13 mouse cellular contexts compared by ENCODE assay signal in genomic region chr17:46897221-46897950, GRCm38 (mm10). TPM values are rescaled to one million over a fixed set of nuclear protein-coding genes. Genes with fewer than 3 reads are reported as not detected.
DNase-seq lines count a peak whose midpoint lies in the region; TF ChIP-seq lines count a peak whose summit lies in the region.
"Had no signal": no experiment of that assay in that cellular context is flagged by ENCODE, and none has a peak within 500 bp of the region (broad histone marks: within the 10 kb centered on the region; RNA-seq: fewer than 3 reads in every experiment).

No protein-coding gene starts in this region.

- peaks cover 17% of the 10 kb centered on the region for H3K4me1 ChIP-seq in midbrain, embryonic 10.5 days

- H3K27me3 ChIP-seq in midbrain, embryonic 10.5 days (ENCODE audit: low read depth, poor library complexity, severe bottlenecking) = no peaks in the 10 kb centered on the region
- H3K27me3 ChIP-seq: liver, embryonic 13.5 days had no signal

- H3K4me3 ChIP-seq in gastrocnemius, adult 2 months = no peak overlapping the region
- H3K4me3 ChIP-seq in midbrain, embryonic 10.5 days = no peak overlapping the region
- H3K4me3 ChIP-seq: liver, embryonic 13.5 days had no signal

- DNase-seq in gastrocnemius, adult 2 months = no peak
- no peak for DNase-seq in gastrocnemius, postnatal 25 days
- peak; percentile 71 for DNase-seq in A20 (ENCODE audit: low read depth, low spot score)
- peak; percentile 43 to 62 for DNase-seq in kidney, postnatal 36 days
- DNase-seq in lung, postnatal 4 days = peak; percentile 42 to 51
- no peak for DNase-seq in thymus, postnatal 25 days
- no peak for DNase-seq in thymus, postnatal 0 days (ENCODE audit: low spot score)
- DNase-seq in midbrain, embryonic 10.5 days (ENCODE audit: low spot score) = no peak
- DNase-seq: liver, embryonic 13.5 days had no signal

- H3K36me3 ChIP-seq in midbrain, embryonic 10.5 days = peaks cover 18% of the 10 kb centered on the region

- intact Hi-C loops in gastrocnemius, adult 2 months (cut with DNase I) = no loop called here

- no peak for TF ChIP-seq CTCF in gastrocnemius, adult 2 months (IDR thresholded peaks at IDR 0.05)

- no peaks in the 10 kb centered on the region for H3K9me3 ChIP-seq in midbrain, embryonic 10.5 days (replicated peaks)
- H3K9me3 ChIP-seq: liver, embryonic 13.5 days had no signal

- H3K27ac ChIP-seq in gastrocnemius, adult 2 months = peak overlapping the region; percentile 43
- H3K27ac ChIP-seq in midbrain, embryonic 10.5 days (replicated peaks) = no peak overlapping the region
- H3K27ac ChIP-seq: liver, embryonic 13.5 days had no signal

- 52% methylated on average over 13 of the region's 13 CpGs for WGBS in midbrain, embryonic 10.5 days

RNA-seq across cellular contexts. Expression of gene Tbcc, which starts 6.9 kb away (rescaled TPM):
- total RNA-seq in gastrocnemius, adult 2 months (2021) = 1 to 10 TPM; 6.0 to 8.2 TPM
- total RNA-seq in gastrocnemius, postnatal 25 days (2021) = 1 to 10 TPM; 7.1 to 8.5 TPM
- polyA plus RNA-seq in thymus, postnatal 0 days (2015; fragmentation: Nextera tagmentation; extraction: Ambion mirVana) = 54.1 and 60.3 TPM in 2 replicates
- polyA plus RNA-seq in midbrain, embryonic 10.5 days (2016; fragmentation: Nextera tagmentation; extraction: Ambion mirVana) = 55.9 and 57.7 TPM in 2 replicates

RNA-seq across cellular contexts. Expression of gene Prph2, which starts 12.9 kb away (rescaled TPM):
- total RNA-seq in gastrocnemius, adult 2 months (2021) = not detected
- not detected for total RNA-seq in gastrocnemius, postnatal 25 days (2021)
- not detected in 2 replicates for polyA plus RNA-seq in thymus, postnatal 0 days (2015; fragmentation: Nextera tagmentation; extraction: Ambion mirVana)
- polyA plus RNA-seq in midbrain, embryonic 10.5 days (2016; fragmentation: Nextera tagmentation; extraction: Ambion mirVana) = not detected in 2 replicates
- total RNA-seq: gastrocnemius, adult 8-10 months; monocyte, adult 5-6 weeks had no signal
- polyA plus RNA-seq: heart, embryonic 16.5 days; liver, embryonic 13.5 days; urinary bladder, adult 2 months had no signal

RNA-seq across cellular contexts. Expression of gene Bicral, which starts 39.1 kb away (rescaled TPM):
- 10 to 100 TPM; 11.9 to 13.4 TPM for total RNA-seq in gastrocnemius, adult 2 months (2021)
- 1 to 10 TPM; 7.5 to 9.2 TPM for total RNA-seq in gastrocnemius, postnatal 25 days (2021)
- polyA plus RNA-seq in thymus, postnatal 0 days (2015; fragmentation: Nextera tagmentation; extraction: Ambion mirVana) = 4.5 and 5.6 TPM in 2 replicates
- polyA plus RNA-seq in midbrain, embryonic 10.5 days (2016; fragmentation: Nextera tagmentation; extraction: Ambion mirVana) = 3.1 and 4.4 TPM in 2 replicates

Comparison
In these comparisons a context has a peak if more than half of its experiments do, and no peak if none do; other contexts are left out.
1. DNase-seq: peak in A20 (single experiment), kidney, postnatal 36 days (2 of 2) and lung, postnatal 4 days (2 of 2); none in gastrocnemius, adult 2 months (single experiment), gastrocnemius, postnatal 25 days (single experiment), thymus, postnatal 25 days (single experiment), thymus, postnatal 0 days (single experiment) and midbrain, embryonic 10.5 days (single experiment).